Mouse (Mus musculus): ENCODE data around the gene Slbp. TPM values are rescaled to one million over a fixed set of nuclear protein-coding genes. Genes with fewer than 3 reads are reported as not detected.

Gene Slbp
- polyA plus RNA-seq, 1 experiment from 2014 or later = 115 TPM

DNA sequence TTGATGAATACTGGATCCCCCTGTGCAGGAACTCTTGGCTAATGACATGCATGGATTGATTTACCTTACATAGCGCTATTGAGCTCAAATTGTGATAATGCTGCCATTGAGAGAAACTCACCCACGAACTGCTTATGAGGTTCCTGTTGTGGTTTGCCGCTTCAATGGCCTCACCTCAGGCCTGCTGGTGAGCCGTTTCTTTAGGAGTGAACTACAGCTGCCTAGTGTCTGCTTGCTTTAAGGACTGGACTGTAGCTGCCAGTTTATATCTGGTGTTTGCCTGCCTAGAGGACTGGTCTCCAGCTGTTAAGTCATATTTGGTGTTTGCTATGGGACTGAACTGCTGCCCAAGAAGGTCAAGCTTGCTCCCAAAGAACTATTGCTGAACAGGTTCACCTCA is 30.6 kb upstream of the Slbp start:
- Histone ChIP-seq H3K4me2 (replicated peaks) (no peak overlapping the region), H3K4me1 (replicated peaks; ENCODE audit: control insufficient read depth, insufficient read depth, low read length) (no peaks in the 10 kb centered on the region), H3K9ac (no peak overlapping the region), H3K27me3 (ENCODE audit: control insufficient read depth, insufficient read depth, low read length) (peaks cover 5% of the 10 kb centered on the region), H3K36me3 (replicated peaks; ENCODE audit: control insufficient read depth, insufficient read depth) (no peaks in the 10 kb centered on the region), H3K9me3 (ENCODE audit: control insufficient read depth, low read length) (no peaks in the 10 kb centered on the region), H3K27ac (no peak overlapping the region), H3K4me3 (replicated peaks; ENCODE audit: low read length) (no peak overlapping the region)
- DNase-seq (ENCODE audit: low spot score) (no peak), ATAC-seq (ENCODE audit: low FRiP score) (no peak)
- 69% methylated on average over 4 of the region's 4 CpGs for WGBS

DNA sequence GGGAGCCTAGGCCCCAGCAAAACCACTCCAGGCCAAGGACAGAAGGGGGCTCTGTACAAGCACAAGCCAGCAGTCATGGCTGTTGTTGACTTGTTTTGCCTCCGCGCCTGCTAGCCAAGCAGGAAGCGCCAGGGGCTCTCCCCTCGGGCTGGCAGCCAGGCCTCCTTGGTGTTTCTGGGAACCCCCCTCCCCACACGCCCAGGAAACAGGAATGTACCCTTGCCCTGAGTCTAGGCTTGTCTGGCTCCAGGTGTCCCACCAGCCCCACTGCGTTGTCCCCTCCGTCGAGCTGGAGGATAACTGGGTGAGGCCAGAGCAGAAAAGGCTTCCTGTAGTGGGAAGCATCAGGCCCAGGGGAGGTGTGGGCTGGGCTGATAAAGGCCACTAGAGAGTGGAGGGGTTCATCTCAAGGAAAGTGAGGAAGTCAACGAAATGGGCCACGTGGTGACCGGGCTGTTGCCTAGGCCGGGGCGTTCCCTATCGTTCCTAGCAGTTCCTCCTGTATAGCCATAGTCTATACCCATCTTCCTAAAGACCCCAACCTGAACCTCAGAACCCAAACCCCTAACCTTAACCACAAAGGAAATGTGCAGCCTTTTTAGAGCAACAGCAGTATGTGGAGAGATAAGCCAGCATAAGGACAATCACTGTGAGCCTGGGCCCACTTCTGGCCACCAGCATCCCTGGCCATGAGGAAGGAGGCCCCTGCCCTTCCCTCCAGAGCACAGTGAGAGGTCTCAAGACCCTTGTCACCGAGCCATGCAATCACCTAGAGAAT is 29.4 kb upstream of the Slbp start:
- H3K9ac ChIP-seq = no peak overlapping the region
- no peak for ATAC-seq (ENCODE audit: low FRiP score)
- H3K4me3 ChIP-seq (replicated peaks; ENCODE audit: low read length) = no peak overlapping the region
- H3K9me3 ChIP-seq (ENCODE audit: control insufficient read depth, low read length) = no peaks in the 10 kb centered on the region
- no peak for DNase-seq (ENCODE audit: low spot score)
- H3K27me3 ChIP-seq (ENCODE audit: control insufficient read depth, insufficient read depth, low read length) = peaks cover 4% of the 10 kb centered on the region; the same call in 1 of the 2 replicates
- WGBS = 74% methylated on average over 15 of the region's 15 CpGs
- no peaks in the 10 kb centered on the region for H3K4me1 ChIP-seq (replicated peaks; ENCODE audit: control insufficient read depth, insufficient read depth, low read length)
- no peak overlapping the region for H3K4me2 ChIP-seq (replicated peaks)
- no peaks in the 10 kb centered on the region for H3K36me3 ChIP-seq (replicated peaks; ENCODE audit: control insufficient read depth, insufficient read depth)
- H3K27ac ChIP-seq = no peak overlapping the region

DNA sequence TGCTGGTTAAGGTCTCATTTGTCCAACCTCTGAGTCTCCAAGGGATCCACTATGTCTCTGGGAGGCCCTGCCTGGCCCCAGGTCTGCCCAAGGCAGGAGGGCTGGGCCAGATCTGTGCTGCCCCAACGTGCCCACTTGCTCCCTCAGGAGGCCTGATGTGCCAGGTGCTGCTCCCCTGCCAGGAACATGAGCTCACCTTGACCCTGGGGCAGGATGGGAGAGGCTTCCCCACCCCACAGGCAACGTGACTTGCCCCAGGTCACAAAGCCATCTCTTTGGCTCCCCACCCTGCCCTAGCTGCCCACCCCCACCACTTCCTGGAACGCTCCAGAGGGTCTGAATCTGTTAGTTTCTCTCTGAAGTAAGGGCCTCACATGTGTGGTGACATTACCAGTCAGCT is 28.7 kb upstream of the Slbp start:
- no peaks in the 10 kb centered on the region for H3K4me1 ChIP-seq (replicated peaks; ENCODE audit: control insufficient read depth, insufficient read depth, low read length)
- H3K9me3 ChIP-seq (ENCODE audit: control insufficient read depth, low read length) = no peaks in the 10 kb centered on the region
- 69% methylated on average over 3 of the region's 3 CpGs for WGBS
- H3K4me2 ChIP-seq (replicated peaks) = no peak overlapping the region
- H3K27ac ChIP-seq = no peak overlapping the region
- DNase-seq (ENCODE audit: low spot score) (no peak), ATAC-seq (ENCODE audit: low FRiP score) (no peak)
- H3K4me3 ChIP-seq (replicated peaks; ENCODE audit: low read length) = no peak overlapping the region
- H3K27me3 ChIP-seq (ENCODE audit: control insufficient read depth, insufficient read depth, low read length) = peaks cover 4% of the 10 kb centered on the region; the same call in 1 of the 2 replicates
- no peak overlapping the region for H3K9ac ChIP-seq
- H3K36me3 ChIP-seq (replicated peaks; ENCODE audit: control insufficient read depth, insufficient read depth) = no peaks in the 10 kb centered on the region

DNA sequence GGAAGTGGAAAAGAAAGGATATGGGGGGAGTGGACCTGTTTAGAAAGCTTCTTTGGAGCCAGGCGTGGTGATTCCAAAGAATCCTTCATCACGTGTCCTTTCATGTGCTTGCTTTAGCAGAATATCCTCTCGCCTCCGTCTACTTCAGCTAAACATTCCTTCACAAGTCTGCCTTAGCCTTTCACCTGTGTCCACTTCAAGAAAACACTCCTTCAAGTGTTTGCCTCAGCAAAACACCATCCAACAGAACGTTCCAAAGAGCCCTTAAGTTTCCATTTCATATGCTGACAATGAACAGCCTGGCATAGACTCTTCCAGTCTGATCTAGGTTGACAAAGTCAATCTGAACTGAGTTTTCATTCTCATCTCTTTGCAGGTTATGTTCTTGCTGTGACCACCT is 25.9 kb upstream of the Slbp start:
- Histone ChIP-seq H3K4me2 (replicated peaks) (no peak overlapping the region), H3K4me3 (replicated peaks; ENCODE audit: low read length) (no peak overlapping the region), H3K27me3 (ENCODE audit: control insufficient read depth, insufficient read depth, low read length) (no peaks in the 10 kb centered on the region), H3K36me3 (replicated peaks; ENCODE audit: control insufficient read depth, insufficient read depth) (no peaks in the 10 kb centered on the region), H3K9ac (no peak overlapping the region), H3K9me3 (ENCODE audit: control insufficient read depth, low read length) (no peaks in the 10 kb centered on the region), H3K27ac (no peak overlapping the region), H3K4me1 (replicated peaks; ENCODE audit: control insufficient read depth, insufficient read depth, low read length) (peaks cover 6% of the 10 kb centered on the region; the same call in 1 of the 2 replicates)
- ATAC-seq (ENCODE audit: low FRiP score) (no peak), DNase-seq (ENCODE audit: low spot score) (no peak)
- 90% methylated on average over 5 of the region's 5 CpGs for WGBS

DNA sequence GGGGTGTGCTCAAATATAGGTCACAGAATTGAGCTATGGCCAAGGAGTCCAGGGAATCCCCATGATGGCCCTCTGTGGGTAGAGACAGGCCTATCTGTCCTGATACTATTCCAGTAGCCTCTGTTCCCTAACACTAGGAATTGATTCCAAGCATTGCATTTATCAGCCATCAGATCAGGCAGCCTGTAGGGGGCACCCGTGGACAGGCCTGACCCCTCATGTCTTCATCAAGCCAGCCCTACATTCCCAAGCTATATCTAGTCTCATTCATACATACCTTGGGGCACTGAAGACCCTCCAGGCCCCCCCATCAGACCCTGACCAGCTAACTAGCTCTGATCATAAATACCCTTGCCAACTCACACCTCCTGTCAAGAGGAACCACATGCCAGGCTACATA is 23.6 kb upstream of the Slbp start:
- ATAC-seq (ENCODE audit: low FRiP score) (no peak), DNase-seq (ENCODE audit: low spot score) (peak; percentile 64)
- Histone ChIP-seq H3K4me2 (replicated peaks) (no peak overlapping the region), H3K27me3 (ENCODE audit: control insufficient read depth, insufficient read depth, low read length) (no peaks in the 10 kb centered on the region), H3K4me3 (replicated peaks; ENCODE audit: low read length) (no peak overlapping the region), H3K4me1 (replicated peaks; ENCODE audit: control insufficient read depth, insufficient read depth, low read length) (peaks cover 6% of the 10 kb centered on the region; the same call in 1 of the 2 replicates), H3K27ac (no peak overlapping the region), H3K9ac (no peak overlapping the region), H3K36me3 (replicated peaks; ENCODE audit: control insufficient read depth, insufficient read depth) (no peaks in the 10 kb centered on the region; the same call in 1 of the 2 replicates), H3K9me3 (ENCODE audit: control insufficient read depth, low read length) (no peaks in the 10 kb centered on the region)
- 0% methylated on average over 1 of the region's 1 CpGs for WGBS

DNA sequence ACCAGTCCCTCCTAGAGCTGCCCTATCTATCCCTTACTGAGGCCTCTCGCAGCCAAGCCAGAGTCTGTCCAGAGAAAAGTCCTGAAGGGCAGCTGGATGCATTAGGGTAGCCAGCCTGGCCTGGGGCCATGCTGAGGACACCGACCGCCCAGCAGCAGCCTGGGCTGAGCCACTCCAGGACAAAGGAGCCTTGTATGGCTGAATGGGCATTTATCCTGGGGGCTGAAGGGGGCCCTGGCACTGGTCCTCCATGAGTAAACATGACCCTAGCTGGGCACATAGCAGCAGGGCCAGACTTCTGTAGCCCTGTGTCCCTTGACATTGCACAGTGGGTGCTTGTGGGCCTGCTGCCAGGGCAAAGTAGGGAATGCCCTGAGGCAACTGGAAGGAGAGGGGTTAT is 22.1 kb upstream of the Slbp start:
- Histone ChIP-seq H3K9me3 (ENCODE audit: control insufficient read depth, low read length) (no peaks in the 10 kb centered on the region), H3K4me2 (replicated peaks) (no peak overlapping the region), H3K36me3 (replicated peaks; ENCODE audit: control insufficient read depth, insufficient read depth) (peaks cover 5% of the 10 kb centered on the region; the same call in 1 of the 2 replicates), H3K9ac (no peak overlapping the region), H3K27me3 (ENCODE audit: control insufficient read depth, insufficient read depth, low read length) (no peaks in the 10 kb centered on the region), H3K4me3 (replicated peaks; ENCODE audit: low read length) (no peak overlapping the region), H3K4me1 (replicated peaks; ENCODE audit: control insufficient read depth, insufficient read depth, low read length) (peaks cover 6% of the 10 kb centered on the region; the same call in 1 of the 2 replicates), H3K27ac (no peak overlapping the region)
- ATAC-seq (ENCODE audit: low FRiP score) (peak; percentile 84; the same call in 1 of the 2 replicates), DNase-seq (ENCODE audit: low spot score) (peak; percentile 43)
- WGBS = 44% methylated on average over 3 of the region's 3 CpGs

DNA sequence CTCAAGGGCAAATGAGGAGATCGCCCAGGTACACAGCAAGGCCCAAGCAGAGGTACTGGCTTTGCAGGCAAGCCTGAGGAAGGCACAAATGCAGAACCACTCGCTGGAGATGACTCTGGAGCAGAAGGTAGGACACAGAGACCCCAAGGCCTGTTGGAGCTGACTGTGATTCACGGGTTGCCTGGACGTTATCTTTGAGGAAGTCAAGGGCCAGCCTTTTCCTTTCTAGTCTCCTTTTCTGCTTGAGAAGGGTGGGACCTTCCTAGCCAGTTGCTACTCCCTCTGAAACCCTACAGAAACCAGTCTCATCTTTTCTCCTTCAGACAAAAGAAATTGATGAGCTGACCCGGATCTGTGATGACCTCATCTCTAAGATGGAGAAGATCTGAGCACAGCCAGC is 19.3 kb upstream of the Slbp start:
- H3K4me2 ChIP-seq (replicated peaks) = no peak overlapping the region
- H3K9me3 ChIP-seq (ENCODE audit: control insufficient read depth, low read length) = no peaks in the 10 kb centered on the region
- DNase-seq (ENCODE audit: low spot score) (no peak), ATAC-seq (ENCODE audit: low FRiP score) (no peak)
- peaks cover 11% of the 10 kb centered on the region; the same call in 1 of the 2 replicates for H3K36me3 ChIP-seq (replicated peaks; ENCODE audit: control insufficient read depth, insufficient read depth)
- whole genome bisulfite sequencing = 83% methylated on average over 5 of the region's 5 CpGs
- no peak overlapping the region for H3K4me3 ChIP-seq (replicated peaks; ENCODE audit: low read length)
- H3K27me3 ChIP-seq (ENCODE audit: control insufficient read depth, insufficient read depth, low read length) = no peaks in the 10 kb centered on the region
- peaks cover 6% of the 10 kb centered on the region; the same call in 1 of the 2 replicates for H3K4me1 ChIP-seq (replicated peaks; ENCODE audit: control insufficient read depth, insufficient read depth, low read length)
- no peak overlapping the region for H3K27ac ChIP-seq
- H3K9ac ChIP-seq = no peak overlapping the region

DNA sequence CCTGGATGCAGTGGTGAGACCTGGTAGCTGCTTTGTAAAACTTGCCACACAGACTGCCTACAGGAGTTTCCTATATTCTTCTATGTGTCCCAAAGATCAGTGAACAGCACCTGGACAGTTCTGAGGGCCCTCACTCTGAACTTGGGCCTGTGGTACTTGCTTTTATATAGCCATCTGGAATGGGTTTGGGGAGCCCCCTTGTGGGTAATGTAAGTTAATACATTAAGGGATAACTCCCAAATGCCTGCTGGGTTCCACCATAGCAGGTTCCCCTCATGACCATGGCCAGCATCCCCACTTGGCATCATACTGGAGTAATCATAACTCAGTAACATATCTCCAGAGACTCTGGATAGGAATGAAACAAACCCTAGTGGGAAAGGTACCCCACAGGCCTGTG is 15.8 kb upstream of the Slbp start:
- H3K27me3 ChIP-seq (ENCODE audit: control insufficient read depth, insufficient read depth, low read length) = no peaks in the 10 kb centered on the region
- H3K4me3 ChIP-seq (replicated peaks; ENCODE audit: low read length) = no peak overlapping the region
- DNase-seq (ENCODE audit: low spot score) = peak; percentile 50
- no peaks in the 10 kb centered on the region for H3K9me3 ChIP-seq (ENCODE audit: control insufficient read depth, low read length)
- no peak overlapping the region for H3K27ac ChIP-seq
- H3K4me1 ChIP-seq (replicated peaks; ENCODE audit: control insufficient read depth, insufficient read depth, low read length) = no peaks in the 10 kb centered on the region
- H3K4me2 ChIP-seq (replicated peaks) = no peak overlapping the region
- peaks cover 20% of the 10 kb centered on the region for H3K36me3 ChIP-seq (replicated peaks; ENCODE audit: control insufficient read depth, insufficient read depth)
- no peak overlapping the region for H3K9ac ChIP-seq
- no peak for ATAC-seq (ENCODE audit: low FRiP score)

DNA sequence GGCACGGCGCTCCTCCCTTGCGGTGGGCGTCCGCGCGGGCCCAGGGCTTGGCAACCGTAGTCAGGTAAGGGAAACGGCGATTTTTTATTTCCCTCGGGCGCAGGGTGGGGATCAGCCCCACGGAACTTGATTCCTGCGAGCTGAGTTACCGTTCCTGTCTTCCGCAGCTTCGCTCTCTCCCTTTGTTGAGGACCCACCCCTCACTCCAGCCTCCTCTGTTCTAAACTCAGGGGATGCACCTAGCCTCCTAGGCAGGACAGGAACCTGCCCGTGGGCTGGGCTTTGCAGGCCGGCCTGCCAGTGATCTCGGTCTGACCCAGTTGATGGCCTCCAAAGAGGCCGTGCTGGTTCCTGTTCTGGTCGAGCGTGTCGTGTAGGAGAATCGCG is 6.3 kb upstream of the Slbp start:
- Histone ChIP-seq H3K4me3 (replicated peaks; ENCODE audit: low read length) (peak overlapping the region; percentile 53), H3K4me2 (replicated peaks) (peak overlapping the region; percentile 71), H3K4me1 (replicated peaks; ENCODE audit: control insufficient read depth, insufficient read depth, low read length) (peaks cover 16% of the 10 kb centered on the region), H3K36me3 (replicated peaks; ENCODE audit: control insufficient read depth, insufficient read depth) (peaks cover 16% of the 10 kb centered on the region), H3K9ac (peak overlapping the region; percentile 45), H3K27ac (no peak overlapping the region), H3K27me3 (ENCODE audit: control insufficient read depth, insufficient read depth, low read length) (no peaks in the 10 kb centered on the region), H3K9me3 (ENCODE audit: control insufficient read depth, low read length) (no peaks in the 10 kb centered on the region)
- DNase-seq (ENCODE audit: low spot score) (no peak), ATAC-seq (ENCODE audit: low FRiP score) (no peak)
- under 1% methylated on average over 26 of the region's 26 CpGs for WGBS

Measured in hindbrain, embryonic 14.5 days (tissue).